Mouse (Mus musculus) adrenal gland, adult 18-20 months (tissue): ENCODE data around the gene Cpa2. TPM values are rescaled to one million over a fixed set of nuclear protein-coding genes. Genes with fewer than 3 reads are reported as not detected.
A peak's percentile ranks its signal among the peaks of the same experiment; 100 is the strongest.

Source experiments
- DNase-seq, 2 experiments: peaks; one replicate each; pipeline ENCODE4 v3.0.0; 2021 to 2022; ENCODE audit warnings: low spot score in 2 of 2
- total RNA-seq, 2 experiments: library from RNA; stranded (reverse); gene quantifications; 1 replicate in 1 of 2; 2 replicates in 1 of 2; pipeline ENCODE4 v1.2.3; 2021

Cpa2 gene
- total RNA-seq, 2 experiments from 2014 or later, result 0.43 to 0.74 TPM

GRCm38 (mm10) chr6:30547656-30548306, 6.4 kb downstream of the Cpa2 start:
- peak in 1 of 2 experiments; percentile 38 for DNase-seq

GRCm38 (mm10) chr6:30549231-30549761, 7.9 kb downstream of the Cpa2 start:
- no peak for DNase-seq

GRCm38 (mm10) chr6:30550496-30551192, 9.3 kb downstream of the Cpa2 start:
- no peak for DNase-seq

- no peak for DNase-seq
Measured at GRCm38 (mm10) chr6:30551193-30551515, 9.8 kb downstream of the Cpa2 start.

GRCm38 (mm10) chr6:30551644-30552580, 10.5 kb downstream of the Cpa2 start:
- DNase-seq, result no peak

- no peak for DNase-seq
Measured at GRCm38 (mm10) chr6:30552628-30553027, 11.2 kb downstream of the Cpa2 start.

- no peak for DNase-seq
Measured at GRCm38 (mm10) chr6:30553381-30554010, 12.1 kb downstream of the Cpa2 start.

GRCm38 (mm10) chr6:30554092-30554491, 12.7 kb downstream of the Cpa2 start:
- DNase-seq, result no peak

GRCm38 (mm10) chr6:30554621-30555170, 13.3 kb downstream of the Cpa2 start:
- no peak for DNase-seq

- DNase-seq, result peak in 1 of 2 experiments; percentile 35
Measured at GRCm38 (mm10) chr6:30556080-30556479, 14.7 kb downstream of the Cpa2 start.

- DNase-seq, result no peak
Measured at GRCm38 (mm10) chr6:30559726-30560125, 18.3 kb downstream of the Cpa2 start.

GRCm38 (mm10) chr6:30562132-30562531, 20.8 kb downstream of the Cpa2 start:
- no peak for DNase-seq

GRCm38 (mm10) chr6:30563575-30563974, 22.2 kb downstream of the Cpa2 start:
- DNase-seq, result no peak

GRCm38 (mm10) chr6:30564051-30564450, 22.7 kb downstream of the Cpa2 start:
- DNase-seq, result no peak

- DNase-seq, result no peak
Measured at GRCm38 (mm10) chr6:30568069-30568468, 26.7 kb downstream of the Cpa2 start, which contains the start of gene Cpa4. Gene Cpa4 (plus strand): TSS chr6:30568369.

- no peak for DNase-seq
Measured at GRCm38 (mm10) chr6:30569331-30569730, 27.9 kb downstream of the Cpa2 start.

GRCm38 (mm10) chr6:30570012-30570411, 28.6 kb downstream of the Cpa2 start:
- no peak for DNase-seq

- DNase-seq, result no peak
Measured at GRCm38 (mm10) chr6:30572456-30573311, 31.3 kb downstream of the Cpa2 start.

- DNase-seq, result no peak
Measured at GRCm38 (mm10) chr6:30573380-30573779, 32.0 kb downstream of the Cpa2 start.

- no peak for DNase-seq
Measured at GRCm38 (mm10) chr6:30574945-30575344, 33.6 kb downstream of the Cpa2 start.
